ENCODE assay signal across 8 mouse cellular contexts in genomic region chr1:19205649-19206048, GRCm38 (mm10). TPM values are rescaled to one million over a fixed set of nuclear protein-coding genes. Genes with fewer than 3 reads are reported as not detected.
DNase-seq lines count a peak whose midpoint lies in the region; ATAC-seq and TF ChIP-seq lines count a peak whose summit lies in the region.

No protein-coding gene starts in this region.

- H3K36me3 ChIP-seq in heart, embryonic 11.5 days (ENCODE audit: control insufficient read depth, insufficient read depth, low read length) = no peaks in the 10 kb centered on the region
- H3K36me3 ChIP-seq in forebrain, embryonic 15.5 days = no peaks in the 10 kb centered on the region
- no peaks in the 10 kb centered on the region for H3K36me3 ChIP-seq in lung, embryonic 14.5 days (ENCODE audit: insufficient read depth)

- no peak overlapping the region for H3K9ac ChIP-seq in heart, embryonic 11.5 days (ENCODE audit: low read depth, low read length)
- H3K9ac ChIP-seq in forebrain, embryonic 15.5 days (replicated peaks) = no peak overlapping the region
- no peak overlapping the region for H3K9ac ChIP-seq in lung, embryonic 14.5 days

- intact Hi-C loops in heart, postnatal 25 days (cut with DNase I) = loop anchor here (10.0 kb wide), 2 partner anchors 769 to 1309 kb away; no protein-coding TSS in a partner anchor

- H3K4me3 ChIP-seq in heart, embryonic 11.5 days (ENCODE audit: low read depth, low read length) = peak overlapping the region; percentile 34
- H3K4me3 ChIP-seq in forebrain, embryonic 15.5 days = peak overlapping the region; percentile 27
- H3K4me3 ChIP-seq in lung, embryonic 14.5 days (ENCODE audit: low read depth, low read length) = 0 out of 2 replicates have a peak overlapping the region, but pooled peaks have one; percentile 12

- H3K9me3 ChIP-seq in heart, embryonic 11.5 days (replicated peaks; ENCODE audit: control insufficient read depth, low read length) = no peaks in the 10 kb centered on the region
- no peaks in the 10 kb centered on the region for H3K9me3 ChIP-seq in forebrain, embryonic 15.5 days
- no peaks in the 10 kb centered on the region for H3K9me3 ChIP-seq in lung, embryonic 14.5 days (ENCODE audit: low read depth, low read length)

- H3K4me1 ChIP-seq in heart, embryonic 11.5 days (ENCODE audit: control insufficient read depth, insufficient read depth, low read length) = no peaks in the 10 kb centered on the region
- H3K4me1 ChIP-seq in forebrain, embryonic 15.5 days = peaks cover 5% of the 10 kb centered on the region; the same call in 1 of the 2 replicates
- no peaks in the 10 kb centered on the region for H3K4me1 ChIP-seq in lung, embryonic 14.5 days (ENCODE audit: insufficient read depth)

- TF ChIP-seq CTCF in lung, embryonic 14.5 days (IDR thresholded peaks at IDR 0.05; ENCODE audit: low read depth) = peak; percentile 76

- no peak for ATAC-seq in heart, embryonic 11.5 days (replicated peaks; ENCODE audit: insufficient number of reproducible peaks, low FRiP score, low TSS enrichment)
- ATAC-seq in forebrain, embryonic 15.5 days (replicated peaks) = peak; percentile 73; the same call in 1 of the 2 replicates
- no peak for ATAC-seq in lung, embryonic 14.5 days (ENCODE audit: insufficient read depth)

- peak overlapping the region; percentile 63 for H3K4me2 ChIP-seq in heart, embryonic 11.5 days
- H3K4me2 ChIP-seq in forebrain, embryonic 15.5 days (replicated peaks) = peak overlapping the region; percentile 39
- peak overlapping the region; percentile 55 for H3K4me2 ChIP-seq in lung, embryonic 14.5 days

- no peak overlapping the region for H3K27ac ChIP-seq in heart, embryonic 11.5 days (ENCODE audit: low read depth, low read length)
- H3K27ac ChIP-seq in forebrain, embryonic 15.5 days (replicated peaks) = no peak overlapping the region
- H3K27ac ChIP-seq in lung, embryonic 14.5 days (ENCODE audit: low read depth) = no peak overlapping the region

- no peak for DNase-seq in heart, postnatal 25 days (ENCODE audit: low spot score)
- DNase-seq in ZHBTc4 (ENCODE audit: low read depth, low spot score) = peak; percentile 66
- DNase-seq in kidney, adult 8-10 months = peak; percentile 60 to 66
- DNase-seq in lung, embryonic 14.5 days = peak; percentile 76
- peak; percentile 72 for DNase-seq in right cerebral cortex, postnatal 4 days
- no peak for DNase-seq in B cell, adult 2 months

- peaks cover 22% of the 10 kb centered on the region for H3K27me3 ChIP-seq in heart, embryonic 11.5 days (ENCODE audit: control insufficient read depth, insufficient read depth, low read length)
- peaks cover 31% of the 10 kb centered on the region for H3K27me3 ChIP-seq in forebrain, embryonic 15.5 days
- H3K27me3 ChIP-seq in lung, embryonic 14.5 days (ENCODE audit: insufficient read depth, low read length) = peaks cover 41% of the 10 kb centered on the region

- 4% methylated on average over 12 of the region's 12 CpGs for WGBS in heart, embryonic 11.5 days (ENCODE audit: insufficient replicate concordance)
- 3% methylated on average over 12 of the region's 12 CpGs for WGBS in forebrain, embryonic 15.5 days
- WGBS in lung, embryonic 14.5 days = 5% methylated on average over 12 of the region's 12 CpGs

RNA-seq across cellular contexts. Expression of gene Tfap2b, which starts 3.1 kb away (rescaled TPM):
- polyA plus RNA-seq in heart, embryonic 11.5 days (2014; fragmentation: Nextera tagmentation; extraction: Ambion mirVana) = 0.48 and 1.3 TPM in 2 replicates
- under 1 TPM; 0.08 to 0.16 TPM for total RNA-seq in heart, postnatal 25 days (2021)
- 1.9 and 3.8 TPM in 2 replicates for polyA plus RNA-seq in forebrain, embryonic 15.5 days (2015; fragmentation: Nextera tagmentation; extraction: Ambion mirVana)
- 0.05 and 0.21 TPM in 2 replicates for polyA plus RNA-seq in lung, embryonic 14.5 days (2014; fragmentation: Nextera tagmentation; extraction: Ambion mirVana)

Comparison
In these comparisons a context has a peak if more than half of its experiments do, and no peak if none do; other contexts are left out.
1. DNase-seq: peak in ZHBTc4 (single experiment), kidney, adult 8-10 months (2 of 2), lung, embryonic 14.5 days (single experiment) and right cerebral cortex, postnatal 4 days (single experiment); none in heart, postnatal 25 days (single experiment) and B cell, adult 2 months (0 of 2).
2. Peak in every context shown above with its lines, with median percentiles within 50 percentile points of each other: H3K4me2 ChIP-seq and H3K4me3 ChIP-seq.